Mouse (Mus musculus) brain, embryonic 14.5 days (tissue): ENCODE data around the gene Bdkrb2. TPM values are rescaled to one million over a fixed set of nuclear protein-coding genes. Genes with fewer than 3 reads are reported as not detected.
A peak's percentile ranks its signal among the peaks of the same experiment; 100 is the strongest.

Source experiments
- DNase-seq: peaks from one replicate; pipeline ENCODE4 v3.0.0-alpha.2; 2011; ENCODE audit warnings: low read depth
- CTCF ChIP-seq: fragments of 200-500 bp; IDR thresholded peaks from 2 replicates; pipeline ENCODE4 v1.5.1; 2012; ENCODE audit warnings: inconsistent platforms, mild to moderate bottlenecking, moderate library complexity, borderline replicate concordance; ENCODE audit not compliant: insufficient read depth, insufficient read length; ENCODE audit errors: extremely low read depth
- POLR2A ChIP-seq: fragments of 200-500 bp; IDR thresholded peaks from 2 replicates; pipeline ENCODE4 v1.6.1; 2012; ENCODE audit warnings: mild to moderate bottlenecking, inconsistent platforms, borderline replicate concordance; ENCODE audit not compliant: poor library complexity, insufficient read depth, insufficient read length, severe bottlenecking; ENCODE audit errors: extremely low read depth
- polyA plus RNA-seq: library from polyadenylated mRNA; depleted of rRNA; stranded (reverse); fragments of >200 nt; gene quantifications from 2 replicates; pipeline ENCODE4 v1.2.3, GENCODE M21; 2012

The Bdkrb2 gene
- polyA plus RNA-seq, 1 experiment = 0.98 TPM

DNA sequence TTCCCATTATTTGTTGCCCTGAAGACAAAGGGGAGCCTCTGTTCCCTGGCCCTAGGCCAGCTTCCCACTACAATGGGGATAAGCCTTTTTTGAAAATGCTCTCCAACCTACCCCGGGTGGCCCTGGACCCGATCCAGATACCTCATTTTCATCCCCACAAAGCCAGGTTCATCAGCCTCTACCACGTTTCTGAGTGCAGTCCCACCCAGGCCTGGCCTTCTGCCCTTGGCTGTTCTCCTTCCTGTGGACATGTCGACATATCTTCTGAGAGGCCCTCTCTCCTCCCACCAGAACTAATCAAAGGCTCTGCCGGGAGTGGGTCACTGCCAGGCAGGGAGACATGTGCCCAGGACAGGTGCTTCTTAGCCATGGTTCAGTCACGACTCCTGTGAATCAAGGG, 38.6 kb downstream of the Bdkrb2 start:
- peak; percentile 68 for DNase-seq
- TF ChIP-seq CTCF (no peak), POLR2A (no peak)

DNA sequence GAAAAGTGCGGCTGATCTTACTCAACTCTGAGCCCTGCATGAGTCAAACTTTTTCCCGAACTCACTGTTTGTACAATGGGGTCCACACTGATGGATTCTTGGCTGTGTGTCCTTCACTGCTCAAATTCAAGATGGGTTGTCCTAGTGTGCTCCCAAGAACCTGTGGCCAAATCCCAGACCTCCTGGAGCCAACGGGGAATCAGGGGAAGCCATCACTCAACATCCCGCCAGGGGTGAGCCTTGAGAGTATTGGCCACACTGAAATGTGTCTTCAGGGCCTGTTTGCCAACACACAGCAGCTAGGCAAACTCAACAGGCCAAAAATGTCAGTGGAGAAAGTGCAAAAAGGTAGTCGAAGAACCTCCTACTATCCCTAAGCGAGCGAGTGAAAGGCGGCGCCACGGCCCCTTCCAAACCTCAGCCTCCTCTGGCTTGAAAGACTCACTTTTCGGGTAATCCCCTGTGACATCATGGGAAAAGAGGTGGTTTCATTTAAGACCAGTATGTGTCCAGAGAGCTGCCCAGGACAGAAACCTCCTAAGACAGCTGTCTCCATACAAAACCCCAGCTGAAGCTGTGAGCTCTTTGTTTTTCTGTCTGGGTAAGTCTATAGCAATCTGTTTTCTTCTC, 39.7 kb downstream of the Bdkrb2 start, which contains the start of gene Bdkrb1:
Gene Bdkrb1 (plus strand): TSS at position 505 of the 630 bp plus-strand sequence.
- no peak for DNase-seq
- TF ChIP-seq POLR2A (no peak), CTCF (no peak)

DNA sequence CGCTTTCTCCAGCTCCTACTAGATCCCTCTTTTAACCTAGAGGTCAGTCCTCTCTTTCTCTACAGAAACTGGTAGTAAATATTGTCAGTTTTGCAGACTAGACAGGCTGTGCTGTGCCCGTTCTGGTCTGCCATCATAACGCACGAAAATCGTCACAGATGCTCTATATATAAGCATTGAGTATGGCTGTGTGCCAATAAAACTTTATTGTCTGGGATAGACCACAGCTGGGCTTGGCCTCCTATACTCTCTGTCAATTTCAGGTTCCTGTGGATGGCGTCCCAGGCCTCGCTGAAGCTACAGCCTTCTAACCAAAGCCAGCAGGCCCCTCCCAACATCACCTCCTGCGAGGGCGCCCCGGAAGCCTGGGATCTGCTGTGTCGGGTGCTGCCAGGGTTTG, 40.9 kb downstream of the Bdkrb2 start:
- TF ChIP-seq POLR2A (no peak), CTCF (no peak)
- DNase-seq = no peak

DNA sequence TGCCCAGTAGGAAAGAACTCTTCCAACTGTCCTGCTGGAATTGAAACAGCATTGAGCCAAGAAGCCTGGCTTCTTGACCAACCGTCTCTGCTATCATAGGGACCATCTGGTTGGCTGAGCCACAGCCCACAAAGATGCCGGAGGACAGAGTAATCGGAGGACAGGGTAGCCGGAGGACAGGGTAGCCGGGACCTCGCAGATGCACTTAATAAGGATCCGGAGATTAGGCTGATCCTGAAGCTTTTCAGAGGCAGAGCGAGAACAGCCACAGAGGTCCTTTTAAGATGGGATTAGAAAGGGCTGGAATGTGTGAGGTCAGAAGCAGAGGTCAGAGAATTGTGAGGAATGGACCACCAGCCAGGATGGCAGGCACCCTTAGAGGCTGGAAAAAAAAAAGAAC, 42.2 kb downstream of the Bdkrb2 start:
- no peak for DNase-seq
- no peak for TF ChIP-seq POLR2A
- no peak for TF ChIP-seq CTCF

DNA sequence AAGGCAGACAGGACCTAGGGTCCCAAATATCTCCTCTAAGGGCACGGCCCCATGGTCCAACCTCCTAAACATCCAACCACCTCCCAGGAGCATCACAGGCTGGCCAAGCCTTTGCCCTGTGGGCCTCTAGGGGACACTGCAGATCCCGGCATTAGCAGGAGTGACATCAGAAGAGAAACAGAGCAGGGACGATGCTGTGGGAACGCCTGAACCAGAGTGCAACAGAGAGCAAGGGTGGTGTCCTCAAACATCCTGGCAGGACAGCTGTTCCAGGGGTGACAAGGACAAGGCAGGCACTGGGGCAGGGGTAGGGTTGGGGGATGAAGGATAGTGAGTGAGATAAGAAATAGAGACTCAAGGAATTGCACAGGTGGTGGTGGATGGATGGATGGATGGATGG, 43.9 kb downstream of the Bdkrb2 start:
- TF ChIP-seq CTCF = no peak
- no peak for TF ChIP-seq POLR2A
- no peak for DNase-seq

DNA sequence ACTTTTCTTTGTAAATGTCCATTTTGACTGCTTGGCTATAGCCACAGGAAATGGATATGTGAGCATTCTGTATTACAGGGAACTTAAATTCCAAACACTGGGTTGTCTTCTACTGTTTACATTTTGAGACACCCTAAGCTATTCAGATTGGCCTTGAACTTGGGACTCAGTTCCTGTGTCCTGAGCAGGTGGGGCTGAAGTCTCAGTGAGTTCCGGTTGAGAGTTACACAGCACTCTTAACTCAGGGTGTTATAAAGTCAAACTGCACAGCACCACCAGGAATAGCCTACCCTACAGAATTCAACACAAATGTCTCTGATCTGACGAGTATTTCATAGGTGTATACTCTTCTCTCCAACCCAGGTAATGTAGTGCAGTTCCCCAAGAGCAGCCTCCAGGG, 48.0 kb downstream of the Bdkrb2 start:
- no peak for TF ChIP-seq POLR2A
- TF ChIP-seq CTCF = no peak

DNA sequence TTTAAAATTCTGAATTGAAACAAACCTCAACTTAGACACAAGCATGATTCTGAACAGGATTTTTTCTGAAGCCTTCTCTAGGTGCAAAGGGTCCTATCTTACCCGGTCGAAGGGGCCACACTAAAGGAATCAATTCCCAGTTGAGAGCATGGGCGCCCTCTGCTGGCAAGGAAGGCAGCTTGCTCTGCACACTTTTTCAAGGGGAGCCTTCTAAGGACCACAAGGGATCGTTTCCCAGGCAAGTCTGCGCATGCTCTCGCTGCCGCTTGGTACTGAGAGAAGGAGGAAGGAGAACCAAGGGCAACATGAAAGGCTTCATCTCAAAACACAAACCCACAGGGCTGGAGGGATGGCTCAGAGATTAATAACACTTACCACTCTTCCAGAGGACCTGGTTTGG, 48.7 kb downstream of the Bdkrb2 start:
- TF ChIP-seq POLR2A (no peak), CTCF (peak; percentile 89)
- DNase-seq = peak; percentile 92

More for the DNA sequence above, 48.0 kb downstream of the Bdkrb2 start:
- no peak for DNase-seq

DNA sequence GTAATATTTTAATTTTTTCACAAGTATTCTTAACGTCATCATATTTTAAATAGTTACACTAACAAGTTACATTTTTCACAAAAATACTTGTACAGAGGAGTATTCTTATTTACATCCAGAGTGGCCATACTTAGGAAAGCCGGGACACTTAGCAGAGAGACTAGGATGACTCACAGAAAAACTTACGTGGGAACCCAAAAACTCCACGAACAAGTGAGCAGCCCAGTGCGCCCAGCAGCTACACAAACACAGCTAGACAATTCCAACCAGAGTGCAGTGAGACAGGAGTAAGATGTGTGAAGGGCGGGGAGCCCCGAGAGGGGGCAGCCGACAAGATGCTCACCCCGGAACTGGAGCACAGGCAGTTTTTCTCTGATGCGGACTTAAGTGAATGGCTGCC, 50.5 kb downstream of the Bdkrb2 start:
- DNase-seq = no peak
- no peak for TF ChIP-seq CTCF
- no peak for TF ChIP-seq POLR2A

DNA sequence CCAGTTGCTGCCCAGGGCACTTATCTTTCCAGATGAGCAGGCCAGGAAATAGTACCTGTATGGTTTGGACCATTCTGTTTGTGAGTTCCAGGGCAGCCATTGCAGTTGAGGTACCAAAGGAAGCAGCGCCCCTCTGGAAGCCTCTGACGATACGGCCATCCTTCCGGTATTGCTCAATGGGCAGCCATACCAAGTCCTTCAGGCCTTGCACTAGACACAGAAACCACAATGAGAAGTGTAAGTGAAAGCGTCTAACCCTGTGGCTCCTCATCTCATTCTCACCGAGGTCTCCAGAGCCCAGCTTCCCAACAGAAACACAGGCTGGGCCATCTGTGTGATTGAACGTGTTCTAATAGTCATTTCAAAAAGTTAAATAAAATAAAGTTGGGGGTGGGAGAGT, 59.0 kb downstream of the Bdkrb2 start:
- no peak for DNase-seq
- no peak for TF ChIP-seq POLR2A
- no peak for TF ChIP-seq CTCF

DNA sequence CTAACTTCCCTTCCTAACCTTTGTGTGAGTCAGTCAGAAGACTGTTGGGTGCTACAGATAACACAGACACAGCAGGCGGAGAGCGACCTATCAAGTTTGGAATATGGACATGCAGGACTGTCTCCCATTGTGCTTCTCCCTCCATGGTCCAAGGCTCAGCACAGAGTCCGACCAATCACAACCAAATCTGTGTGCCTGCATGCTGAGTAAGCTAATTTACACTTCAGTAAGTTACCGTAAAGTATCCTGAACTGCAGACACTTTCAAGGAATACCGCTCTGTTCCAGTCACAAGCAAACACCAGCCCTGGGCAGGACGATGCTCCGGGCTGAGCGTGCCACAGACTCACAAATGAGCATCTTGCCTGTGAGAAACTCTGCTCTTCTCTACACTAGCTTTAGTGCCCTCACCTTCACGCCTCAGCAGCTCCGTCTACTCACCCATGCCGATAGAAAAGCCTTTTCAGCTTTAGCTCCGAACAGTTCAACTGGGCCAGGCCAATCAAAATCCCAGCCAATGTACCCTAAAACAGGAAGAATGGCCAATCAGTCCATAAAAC, 60.0 kb downstream of the Bdkrb2 start:
- TF ChIP-seq POLR2A (no peak), CTCF (no peak)
- no peak for DNase-seq

DNA sequence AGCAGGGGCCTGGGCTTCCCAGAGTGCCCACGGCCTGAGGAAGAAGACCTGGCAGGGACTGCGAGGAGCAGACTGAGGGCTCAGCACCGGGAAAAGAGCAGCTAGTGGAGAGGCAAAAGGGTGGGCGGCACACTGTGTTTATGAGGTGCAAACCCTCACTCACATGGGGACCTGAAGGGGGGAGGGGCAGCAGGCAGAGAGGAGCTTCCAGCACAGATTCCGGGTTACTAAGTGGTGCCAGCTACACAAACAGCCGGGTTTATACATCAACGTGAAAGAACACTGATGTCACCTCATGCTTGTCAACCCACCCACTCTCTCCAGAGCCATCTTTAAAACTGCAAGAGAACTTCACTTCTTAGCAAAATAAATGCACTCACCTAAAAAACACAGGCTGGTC, 62.8 kb downstream of the Bdkrb2 start:
- no peak for DNase-seq
- TF ChIP-seq POLR2A (no peak), CTCF (no peak)
